ENCODE assay signal across 13 mouse cellular contexts in the genomic region with DNA sequence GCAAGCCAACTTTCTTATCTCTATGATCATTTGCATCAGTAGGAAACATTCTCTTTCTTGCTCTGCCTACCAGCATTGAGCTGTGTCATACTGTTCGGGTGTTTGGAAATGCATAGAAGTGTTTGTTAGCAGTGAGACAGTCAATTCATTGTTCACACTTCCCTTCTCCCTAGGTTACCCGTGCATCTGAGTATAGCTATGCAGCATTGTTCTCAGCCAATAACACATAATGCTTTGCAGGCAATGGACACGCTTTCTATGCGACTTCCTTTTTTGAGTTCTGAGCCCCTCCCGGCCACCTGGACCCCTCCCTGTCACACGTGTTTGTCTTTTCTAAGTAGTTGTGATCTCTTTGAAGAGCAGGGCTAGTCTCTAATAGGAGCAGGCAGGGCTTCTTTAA.
DNase-seq lines count a peak whose midpoint lies in the region; ATAC-seq and TF ChIP-seq lines count a peak whose summit lies in the region.
"Had no signal": no experiment of that assay in that cellular context is flagged by ENCODE, and none has a peak within 500 bp of the region (broad histone marks: within the 10 kb centered on the region; RNA-seq: fewer than 3 reads in every experiment).

No protein-coding gene starts in this region.

- WGBS in hindbrain, embryonic 10.5 days, result 62% methylated on average over 6 of the region's 6 CpGs
- WGBS in hindbrain, embryonic 12.5 days, result 54% methylated on average over 6 of the region's 6 CpGs
- WGBS in spleen, adult 2 months, result 12% methylated on average over 6 of the region's 6 CpGs
- 51% methylated on average over 6 of the region's 6 CpGs for WGBS in heart, adult 2 months

- H3K27me3 ChIP-seq in hindbrain, embryonic 10.5 days (ENCODE audit: insufficient read depth, poor library complexity, severe bottlenecking), result no peaks in the 10 kb centered on the region
- no peaks in the 10 kb centered on the region for H3K27me3 ChIP-seq in hindbrain, embryonic 12.5 days
- no peaks in the 10 kb centered on the region for H3K27me3 ChIP-seq in spleen, adult 2 months (ENCODE audit: control insufficient read depth, insufficient read depth, low read length)
- H3K27me3 ChIP-seq in heart, adult 2 months (ENCODE audit: control insufficient read depth, insufficient read depth, low read length), result no peaks in the 10 kb centered on the region
- H3K27me3 ChIP-seq: limb, embryonic 15.5 days had no signal

- no peaks in the 10 kb centered on the region for H3K36me3 ChIP-seq in hindbrain, embryonic 10.5 days
- no peaks in the 10 kb centered on the region for H3K36me3 ChIP-seq in hindbrain, embryonic 12.5 days
- no peaks in the 10 kb centered on the region for H3K36me3 ChIP-seq in spleen, adult 2 months (ENCODE audit: control insufficient read depth, insufficient read depth, low read length)
- no peaks in the 10 kb centered on the region for H3K36me3 ChIP-seq in heart, adult 2 months (ENCODE audit: control insufficient read depth, insufficient read depth, low read length)
- H3K36me3 ChIP-seq: limb, embryonic 15.5 days had no signal

- TF ChIP-seq CTCF in spleen, adult 2 months (IDR thresholded peaks at IDR 0.05; ENCODE audit: extremely low read depth, insufficient read depth, insufficient read length, insufficient replicate concordance), result no peak
- no peak for TF ChIP-seq CTCF in heart, adult 2 months (IDR thresholded peaks at IDR 0.05)

- ATAC-seq in hindbrain, embryonic 12.5 days (ENCODE audit: low FRiP score), result no peak
- ATAC-seq in common myeloid progenitor, adult 5-6 weeks (replicated peaks; ENCODE audit: low read depth, poor library complexity, severe bottlenecking), result peak; percentile 60
- peak; percentile 78 for ATAC-seq in neutrophil, adult 5-6 weeks (ENCODE audit: extremely low read depth, insufficient number of reproducible peaks, low FRiP score, poor library complexity, severe bottlenecking)

- DNase-seq in hindbrain, embryonic 10.5 days (ENCODE audit: low spot score), result no peak
- DNase-seq in spleen, adult 2 months (ENCODE audit: low read depth in 1 of 2, low spot score in 2 of 2), result peak in 1 of 2 experiments; percentile 45
- DNase-seq in spleen, postnatal 14 days (ENCODE audit: low spot score in 2 of 2), result no peak
- DNase-seq in heart, adult 2 months, result no peak
- DNase-seq in cerebellum, postnatal 10 days, result no peak
- DNase-seq: adrenal gland, postnatal 36 days; cerebellum, adult 2 months had no signal

- no peaks in the 10 kb centered on the region for H3K79me2 ChIP-seq in heart, adult 2 months (replicated peaks; ENCODE audit: control insufficient read depth, insufficient read depth, low read length)

- no peak overlapping the region for H3K4me2 ChIP-seq in hindbrain, embryonic 12.5 days (replicated peaks)
- H3K4me2 ChIP-seq: heart, embryonic 11.5 days; limb, embryonic 15.5 days had no signal

- no peak overlapping the region for H3K9ac ChIP-seq in hindbrain, embryonic 12.5 days
- no peak overlapping the region for H3K9ac ChIP-seq in heart, adult 2 months (ENCODE audit: low read depth, low read length)
- H3K9ac ChIP-seq: limb, embryonic 15.5 days had no signal

- peaks cover 64% of the 10 kb centered on the region for H3K4me1 ChIP-seq in hindbrain, embryonic 10.5 days (replicated peaks)
- peaks cover 32% of the 10 kb centered on the region for H3K4me1 ChIP-seq in hindbrain, embryonic 12.5 days
- peaks cover 17% of the 10 kb centered on the region for H3K4me1 ChIP-seq in spleen, adult 2 months (ENCODE audit: control insufficient read depth, insufficient read depth, insufficient read length)
- H3K4me1 ChIP-seq in heart, adult 2 months (ENCODE audit: control insufficient read depth, insufficient read depth, low read length), result peaks cover 6% of the 10 kb centered on the region

- no peak for TF ChIP-seq EP300 in heart, adult 2 months (IDR thresholded peaks at IDR 0.05; ENCODE audit: insufficient read depth, low read depth, low read length)

- intact Hi-C loops in heart, adult 2 months (cut with DNase I), result no loop called here

- no peak overlapping the region for H3K4me3 ChIP-seq in hindbrain, embryonic 10.5 days
- H3K4me3 ChIP-seq in hindbrain, embryonic 12.5 days, result no peak overlapping the region
- H3K4me3 ChIP-seq in spleen, adult 2 months (ENCODE audit: extremely low read depth, insufficient read depth, insufficient read length), result no peak overlapping the region
- H3K4me3 ChIP-seq in heart, adult 2 months, result no peak overlapping the region
- H3K4me3 ChIP-seq: limb, embryonic 15.5 days had no signal

- peak overlapping the region; percentile 50; the same call in 1 of the 2 replicates for H3K27ac ChIP-seq in hindbrain, embryonic 10.5 days
- no peak overlapping the region for H3K27ac ChIP-seq in hindbrain, embryonic 12.5 days
- H3K27ac ChIP-seq in spleen, adult 2 months (ENCODE audit: insufficient read depth, low read length), result peak overlapping the region; percentile 53
- no peak overlapping the region for H3K27ac ChIP-seq in heart, adult 2 months
- H3K27ac ChIP-seq: hindbrain, postnatal 0 days; limb, embryonic 15.5 days had no signal

- H3K9me3 ChIP-seq in hindbrain, embryonic 10.5 days, result no peaks in the 10 kb centered on the region
- H3K9me3 ChIP-seq in hindbrain, embryonic 12.5 days (replicated peaks), result no peaks in the 10 kb centered on the region
- H3K9me3 ChIP-seq: limb, embryonic 15.5 days had no signal

- no peak for TF ChIP-seq POLR2A in spleen, adult 2 months (IDR thresholded peaks at IDR 0.05; ENCODE audit: low read depth, low read length)
- TF ChIP-seq POLR2A in heart, adult 2 months (IDR thresholded peaks at IDR 0.05; ENCODE audit: insufficient read depth, low read depth, low read length), result no peak

Comparison
In these comparisons a context has a peak if more than half of its experiments do, and no peak if none do; other contexts are left out.
1. H3K27ac ChIP-seq: peak in hindbrain, embryonic 10.5 days (single experiment) and spleen, adult 2 months (single experiment); none in hindbrain, embryonic 12.5 days (single experiment) and heart, adult 2 months (single experiment).